Mouse (Mus musculus): Measurements from ENCODE around the gene Htr2c. TPM values are rescaled to one million over a fixed set of nuclear protein-coding genes. Genes with fewer than 3 reads are reported as not detected.

The Htr2c gene
- total and polyA plus RNA-seq, 2 experiments from 2014 or later, result 14.3 to 22.7 TPM

- Histone ChIP-seq H3K9ac (peak overlapping the region; percentile 39; the same call in 1 of the 2 replicates), H3K4me3 (ENCODE audit: low read depth, low read length) (peak overlapping the region; percentile 43), H3K36me3 (ENCODE audit: insufficient read depth) (no peaks in the 10 kb centered on the region), H3K4me1 (ENCODE audit: insufficient read depth) (no peaks in the 10 kb centered on the region), H3K27me3 (ENCODE audit: insufficient read depth, low read length) (no peaks in the 10 kb centered on the region), H3K27ac (ENCODE audit: low read depth, low read length) (no peak overlapping the region), H3K9me3 (ENCODE audit: low read length) (no peaks in the 10 kb centered on the region), H3K4me2 (ENCODE audit: low read depth) (peak overlapping the region; percentile 61)
- peak; percentile 85 for ATAC-seq
- 28% methylated on average over 37 of the region's 37 CpGs for WGBS
- TF ChIP-seq CTCF (IDR thresholded peaks at IDR 0.05; ENCODE audit: low read depth), result no peak
- DNase-seq, result peak; percentile 32
These were observed 718 bp downstream of the Htr2c start for GRCm38 (mm10) chrX:146962914-146963547.

DNA sequence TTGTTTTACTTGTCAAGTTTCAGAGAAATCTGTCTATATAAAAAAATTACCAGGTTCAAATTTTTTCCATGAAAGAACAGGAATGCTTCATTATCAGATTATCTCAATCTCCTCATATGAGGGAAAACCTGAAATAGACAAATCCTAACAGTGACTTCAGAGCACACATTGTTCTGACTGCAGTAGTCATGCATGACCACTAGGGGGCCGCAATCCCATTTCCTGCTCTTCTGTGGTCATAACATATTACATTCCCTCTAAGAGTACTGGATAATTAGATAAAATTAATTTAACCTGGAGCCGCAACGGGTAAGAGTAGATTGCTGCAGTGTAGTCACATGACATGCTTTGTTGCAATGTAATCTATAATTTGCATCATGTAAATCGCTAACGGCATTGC is 17.6 kb downstream of the Htr2c start:
- Histone ChIP-seq H3K4me1 (ENCODE audit: insufficient read depth) (no peaks in the 10 kb centered on the region), H3K9ac (no peak overlapping the region), H3K27ac (ENCODE audit: low read depth, low read length) (no peak overlapping the region), H3K9me3 (ENCODE audit: low read length) (no peaks in the 10 kb centered on the region), H3K36me3 (ENCODE audit: insufficient read depth) (no peaks in the 10 kb centered on the region), H3K27me3 (ENCODE audit: insufficient read depth, low read length) (no peaks in the 10 kb centered on the region), H3K4me2 (ENCODE audit: low read depth) (no peak overlapping the region), H3K4me3 (ENCODE audit: low read depth, low read length) (no peak overlapping the region)
- peak; percentile 60 for TF ChIP-seq CTCF (IDR thresholded peaks at IDR 0.05; ENCODE audit: low read depth)
- DNase-seq (no peak), ATAC-seq (no peak)
- 62% methylated on average over 5 of the region's 5 CpGs for WGBS

- ATAC-seq (peak; percentile 23; the same call in 1 of the 2 replicates), DNase-seq (peak; percentile 12)
- TF ChIP-seq CTCF (IDR thresholded peaks at IDR 0.05; ENCODE audit: low read depth), result peak; percentile 48
- Histone ChIP-seq H3K9ac (no peak overlapping the region), H3K27me3 (ENCODE audit: insufficient read depth, low read length) (no peaks in the 10 kb centered on the region), H3K4me1 (ENCODE audit: insufficient read depth) (no peaks in the 10 kb centered on the region), H3K27ac (ENCODE audit: low read depth, low read length) (no peak overlapping the region), H3K4me2 (ENCODE audit: low read depth) (no peak overlapping the region), H3K4me3 (ENCODE audit: low read depth, low read length) (no peak overlapping the region), H3K9me3 (ENCODE audit: low read length) (no peaks in the 10 kb centered on the region), H3K36me3 (ENCODE audit: insufficient read depth) (no peaks in the 10 kb centered on the region)
- 26% methylated on average over 3 of the region's 3 CpGs for WGBS
These were observed 93.4 kb downstream of the Htr2c start for GRCm38 (mm10) chrX:147055730-147056129.

DNA sequence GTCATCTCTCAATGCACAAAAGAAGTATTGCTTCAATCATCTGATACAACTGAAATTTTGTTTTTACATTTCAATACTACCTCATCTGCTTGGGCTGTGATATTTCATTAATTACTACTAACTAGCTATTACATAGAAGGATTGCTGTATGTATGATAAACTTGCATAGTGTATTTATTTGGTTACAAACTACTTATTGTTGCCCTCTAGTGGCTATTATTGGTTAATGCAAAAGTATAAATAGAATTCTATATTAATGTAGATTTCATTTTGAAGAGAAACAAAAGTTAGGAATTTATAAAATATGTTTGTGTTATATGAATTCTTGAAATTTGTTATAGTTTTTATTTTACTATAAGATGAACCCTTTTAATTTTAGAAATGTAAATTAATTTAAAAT is 109.3 kb downstream of the Htr2c start:
- Histone ChIP-seq H3K9ac (no peak overlapping the region), H3K36me3 (ENCODE audit: insufficient read depth) (no peaks in the 10 kb centered on the region), H3K27ac (ENCODE audit: low read depth, low read length) (no peak overlapping the region), H3K27me3 (ENCODE audit: insufficient read depth, low read length) (no peaks in the 10 kb centered on the region), H3K4me1 (ENCODE audit: insufficient read depth) (no peaks in the 10 kb centered on the region), H3K4me2 (ENCODE audit: low read depth) (no peak overlapping the region), H3K9me3 (ENCODE audit: low read length) (no peaks in the 10 kb centered on the region), H3K4me3 (ENCODE audit: low read depth, low read length) (no peak overlapping the region)
- no peak for ATAC-seq
- TF ChIP-seq CTCF (IDR thresholded peaks at IDR 0.05; ENCODE audit: low read depth), result peak; percentile 18
- no peak for DNase-seq

GRCm38 (mm10) chrX:147119155-147119554 is 156.8 kb downstream of the Htr2c start:
- H3K36me3 ChIP-seq (ENCODE audit: insufficient read depth), result no peaks in the 10 kb centered on the region
- no peaks in the 10 kb centered on the region for H3K9me3 ChIP-seq (ENCODE audit: low read length)
- H3K27ac ChIP-seq (ENCODE audit: low read depth, low read length), result no peak overlapping the region
- DNase-seq (no peak), ATAC-seq (no peak)
- 0 out of 2 replicates have a peak, but pooled peaks have one; percentile 17 for TF ChIP-seq CTCF (IDR thresholded peaks at IDR 0.05; ENCODE audit: low read depth)
- no peak overlapping the region for H3K9ac ChIP-seq
- no peak overlapping the region for H3K4me2 ChIP-seq (ENCODE audit: low read depth)
- no peaks in the 10 kb centered on the region for H3K4me1 ChIP-seq (ENCODE audit: insufficient read depth)
- H3K27me3 ChIP-seq (ENCODE audit: insufficient read depth, low read length), result no peaks in the 10 kb centered on the region
- H3K4me3 ChIP-seq (ENCODE audit: low read depth, low read length), result no peak overlapping the region
- WGBS, result 42% methylated on average over 1 of the region's 1 CpGs

GRCm38 (mm10) chrX:147215251-147215650 is 252.9 kb downstream of the Htr2c start:
- DNase-seq (no peak), ATAC-seq (no peak)
- Histone ChIP-seq H3K4me1 (ENCODE audit: insufficient read depth) (no peaks in the 10 kb centered on the region), H3K27ac (ENCODE audit: low read depth, low read length) (no peak overlapping the region), H3K9me3 (ENCODE audit: low read length) (no peaks in the 10 kb centered on the region), H3K9ac (no peak overlapping the region), H3K27me3 (ENCODE audit: insufficient read depth, low read length) (no peaks in the 10 kb centered on the region), H3K4me2 (ENCODE audit: low read depth) (no peak overlapping the region), H3K4me3 (ENCODE audit: low read depth, low read length) (no peak overlapping the region), H3K36me3 (ENCODE audit: insufficient read depth) (no peaks in the 10 kb centered on the region)
- no peak for TF ChIP-seq CTCF (IDR thresholded peaks at IDR 0.05; ENCODE audit: low read depth)

DNA sequence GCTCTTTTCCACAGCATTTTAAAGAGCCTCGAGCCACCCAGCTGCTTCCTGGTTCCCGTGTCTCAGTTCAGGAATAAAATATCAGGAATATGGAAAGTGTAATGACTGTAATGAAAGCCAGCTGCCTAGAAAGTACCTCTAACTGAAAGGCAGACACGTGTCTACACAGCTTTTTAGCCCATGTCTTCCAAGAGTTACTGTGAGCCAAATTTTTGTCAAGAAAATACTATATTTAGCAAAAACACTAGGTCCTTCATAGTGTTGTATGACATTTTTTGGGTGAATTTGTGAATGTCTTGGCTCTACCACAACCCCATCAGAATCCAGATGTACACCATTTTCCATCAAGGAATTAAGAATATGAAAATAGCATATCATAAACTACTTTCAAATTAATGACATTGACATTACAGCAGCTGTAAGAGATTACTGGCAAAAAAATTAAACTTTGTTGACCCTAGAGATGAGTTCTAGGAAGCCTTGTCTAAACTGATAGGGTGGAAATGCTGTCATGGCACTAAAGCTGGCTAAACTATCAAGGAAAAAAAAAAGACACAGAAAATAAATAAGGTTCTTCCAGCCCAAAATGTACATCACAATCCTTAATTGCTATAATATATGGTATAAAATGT is 255.2 kb downstream of the Htr2c start:
- Histone ChIP-seq H3K36me3 (ENCODE audit: insufficient read depth) (no peaks in the 10 kb centered on the region), H3K9me3 (ENCODE audit: low read length) (no peaks in the 10 kb centered on the region), H3K27me3 (ENCODE audit: insufficient read depth, low read length) (no peaks in the 10 kb centered on the region), H3K4me3 (ENCODE audit: low read depth, low read length) (no peak overlapping the region), H3K27ac (ENCODE audit: low read depth, low read length) (no peak overlapping the region), H3K4me2 (ENCODE audit: low read depth) (no peak overlapping the region), H3K9ac (no peak overlapping the region), H3K4me1 (ENCODE audit: insufficient read depth) (no peaks in the 10 kb centered on the region)
- no peak for TF ChIP-seq CTCF (IDR thresholded peaks at IDR 0.05; ENCODE audit: low read depth)
- ATAC-seq (no peak), DNase-seq (no peak)
- 80% methylated on average over 3 of the region's 3 CpGs for WGBS

Measured in forebrain, postnatal 0 days (tissue).